Mouse (Mus musculus) MEL-GATA-1-ER (cell line): Measurements from ENCODE around the gene Zc3h12d.
A peak's percentile ranks its signal among the peaks of the same experiment; 100 is the strongest.
"Not testable (repeated sequence)": the region's sequence is repeated elsewhere in the genome, so short reads cannot be mapped to it uniquely, and the experiment has no call there.

Experiments used
- DNase-seq: peaks from one replicate; pipeline ENCODE4 v3.0.0-alpha.2; 2012; ENCODE audit warnings: low read depth; ENCODE audit errors: extremely low read depth

Zc3h12d gene

GRCm38 (mm10) chr10:7870571-7871315 is 38.5 kb downstream of the Zc3h12d start:
- peak; percentile 37 for DNase-seq

GRCm38 (mm10) chr10:7871381-7872020 is 39.2 kb downstream of the Zc3h12d start:
- DNase-seq, result no peak

DNA sequence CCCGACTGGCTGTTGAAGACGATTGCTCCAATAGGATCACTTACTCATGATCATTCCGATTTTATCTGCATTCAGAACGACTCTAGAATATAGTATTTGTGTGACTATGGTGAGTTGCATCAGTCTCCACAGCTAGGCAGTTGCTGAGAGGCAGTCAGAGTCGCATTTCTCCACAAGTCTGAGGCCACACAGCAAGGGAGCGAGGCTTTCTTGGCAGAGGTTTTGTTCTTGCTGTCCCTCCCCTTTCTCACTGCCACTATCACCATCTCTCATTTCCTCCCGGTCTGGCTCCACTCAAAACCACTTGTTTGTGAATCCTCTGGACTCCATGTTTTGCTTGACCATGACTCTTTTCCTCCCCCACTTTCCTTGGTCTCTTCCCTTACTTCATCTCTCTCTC is 41.9 kb downstream of the Zc3h12d start:
- no peak for DNase-seq

DNA sequence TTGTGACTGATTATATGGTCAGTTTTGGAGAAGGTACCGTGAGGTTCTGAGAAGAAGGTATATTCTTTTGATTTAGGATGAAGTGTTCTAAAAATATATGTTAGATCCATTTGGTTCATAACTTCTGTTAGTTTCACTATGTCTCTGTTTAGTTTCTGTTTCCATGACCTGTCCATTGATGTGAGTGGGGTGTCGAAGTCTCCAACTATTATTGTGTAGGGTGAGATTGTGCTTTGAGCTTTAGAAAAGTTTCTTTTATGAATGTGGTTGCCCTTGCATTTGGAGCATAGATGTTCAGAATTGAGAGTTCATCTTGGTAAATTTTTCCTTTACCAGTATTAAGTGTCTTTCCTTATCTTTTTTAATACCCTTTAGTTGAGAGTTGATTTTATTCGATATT is 48.0 kb downstream of the Zc3h12d start:
- not testable (repeated sequence) for DNase-seq

GRCm38 (mm10) chr10:7881971-7882370 is 49.7 kb downstream of the Zc3h12d start:
- no peak for DNase-seq

GRCm38 (mm10) chr10:7883524-7883923 is 51.3 kb downstream of the Zc3h12d start:
- DNase-seq, result peak; percentile 31

- DNase-seq, result no peak
Observed at GRCm38 (mm10) chr10:7888256-7888868, 56.1 kb downstream of the Zc3h12d start.

- DNase-seq, result no peak
Observed at GRCm38 (mm10) chr10:7900719-7901627, 68.7 kb downstream of the Zc3h12d start.

DNA sequence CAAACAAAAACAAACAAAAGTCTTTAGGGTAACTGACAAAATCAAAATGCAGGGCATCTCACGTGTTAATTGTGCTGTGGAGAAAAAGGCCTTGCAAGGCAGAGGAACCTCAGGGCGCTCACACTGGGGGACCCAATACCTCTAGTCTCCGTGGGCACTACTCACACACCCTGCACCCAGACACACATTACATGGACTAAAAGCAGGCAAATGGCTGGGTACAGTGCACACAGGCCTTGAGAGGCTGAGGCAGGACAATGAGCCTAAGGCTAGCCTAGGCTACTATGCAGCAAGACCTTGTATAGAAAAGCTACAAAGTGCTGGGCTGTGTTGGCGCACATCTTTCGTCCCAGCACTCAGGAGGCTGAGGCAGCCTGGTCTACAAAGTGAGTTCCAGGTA is 71.9 kb downstream of the Zc3h12d start:
- DNase-seq, result no peak

GRCm38 (mm10) chr10:7907151-7907550 is 74.9 kb downstream of the Zc3h12d start:
- no peak for DNase-seq

DNA sequence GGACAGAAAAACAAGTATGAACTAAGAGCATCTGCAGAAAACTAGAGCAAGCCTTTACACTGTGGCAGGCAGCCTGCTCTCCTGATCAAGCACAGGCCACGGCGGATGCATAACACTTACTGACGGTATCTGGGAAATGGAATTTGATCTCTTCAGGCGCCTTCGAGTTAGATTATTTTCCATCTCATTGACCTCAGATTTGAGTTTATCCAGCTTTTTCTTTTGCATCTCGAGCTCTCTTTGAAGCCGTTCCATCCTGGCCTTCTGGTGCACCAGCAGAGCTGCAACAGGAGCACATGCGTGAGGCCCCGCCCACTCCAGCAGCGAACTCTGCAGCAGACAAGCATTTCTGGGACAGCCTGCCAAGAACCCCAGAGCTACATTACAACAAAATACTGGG is 79.0 kb downstream of the Zc3h12d start:
- DNase-seq, result no peak
